Mouse (Mus musculus) embryonic fibroblast, embryonic 13.5 days (primary cell): ENCODE measurements around the gene Aldh1a2.

Experiments
- CTCF ChIP-seq: IDR thresholded peaks from 2 replicates; pipeline ENCODE4 v1.5.1; 2011; ENCODE audit warnings: mild to moderate bottlenecking, control low read depth, low read length, moderate library complexity, borderline replicate concordance; ENCODE audit not compliant: insufficient read depth
- POLR2A ChIP-seq: IDR thresholded peaks from 2 replicates; pipeline ENCODE4 v1.6.1; 2011; ENCODE audit warnings: low read depth, mild to moderate bottlenecking, control low read depth, low read length, moderate library complexity

DNA sequence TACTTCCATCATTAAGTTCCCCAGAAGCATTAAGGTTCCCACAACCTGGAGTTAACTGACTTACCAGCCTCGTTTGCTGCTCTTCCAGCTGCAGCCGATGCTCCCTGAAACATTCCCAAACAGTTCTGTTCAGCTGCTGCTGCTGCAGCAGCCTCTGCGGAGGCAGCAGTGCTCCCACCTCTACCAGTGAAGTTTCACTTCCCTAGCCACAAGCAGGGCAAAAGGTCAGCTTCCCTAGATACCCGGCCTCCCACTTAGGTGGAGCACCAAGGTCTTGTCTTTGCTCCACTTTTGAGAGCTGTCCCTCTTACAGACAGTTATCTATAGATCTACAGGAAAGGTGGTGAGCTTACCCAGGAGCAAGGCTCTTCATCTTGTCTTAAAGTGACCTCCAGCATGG lies 2.0 kb upstream of the Aldh1a2 start:
- TF ChIP-seq CTCF (no peak), POLR2A (no peak)
